Mouse (Mus musculus) kidney, embryonic 16.5 days (tissue): ENCODE data around the gene Slc39a12. TPM values are rescaled to one million over a fixed set of nuclear protein-coding genes. Genes with fewer than 3 reads are reported as not detected.

Experiments used
- polyA plus RNA-seq: library from polyadenylated mRNA; unstranded; fragments of >200 nt; fragmentation: Nextera tagmentation; extraction: Ambion mirVana; gene quantifications from 2 replicates; pipeline ENCODE4 v1.2.1, GENCODE M21; 2015

Gene Slc39a12
- polyA plus RNA-seq, 1 experiment from 2014 or later, result not detected

Other genes starting within 250 kb of the Slc39a12 start
- gene Tmem236, start 213.8 kb upstream of the Slc39a12 start, polyA plus RNA-seq, result 0.42 and 0.62 TPM in 2 replicates
- gene Mrc1, start 158.9 kb upstream of the Slc39a12 start, polyA plus RNA-seq, result 4.7 and 5.0 TPM in 2 replicates
- 1.7 and 2.0 TPM in 2 replicates for gene Cacnb2, start 214.8 kb downstream of the Slc39a12 start, polyA plus RNA-seq